Mouse (Mus musculus): ENCODE measurements at regions not wholly inside any gene's neighbourhood (a gene's known extent, or its start where the extent isn't known, plus 50 kb on each side); places are given as distances from the start of the nearest gene placed in this dataset.

GRCm38 (mm10) chr10:117458271-117459040 is 78.6 kb upstream of the Cpsf6 start:
- Histone ChIP-seq H3K36me3 (ENCODE audit: control insufficient read depth, insufficient read depth, low read length) (no peaks in the 10 kb centered on the region), H3K4me3 (ENCODE audit: low read depth, low read length) (no peak overlapping the region), H3K9me3 (ENCODE audit: control insufficient read depth, low read length) (no peaks in the 10 kb centered on the region), H3K4me2 (ENCODE audit: low read length) (no peak overlapping the region), H3K27me3 (replicated peaks; ENCODE audit: control insufficient read depth, insufficient read depth, low read length) (no peaks in the 10 kb centered on the region), H3K9ac (ENCODE audit: low read length) (no peak overlapping the region), H3K27ac (ENCODE audit: low read depth) (no peak overlapping the region), H3K4me1 (replicated peaks; ENCODE audit: control insufficient read depth, insufficient read depth, low read length) (peaks cover 12% of the 10 kb centered on the region; the same call in 1 of the 2 replicates)
- 73% methylated on average over 11 of the region's 11 CpGs for WGBS
- no peak for ATAC-seq (replicated peaks; ENCODE audit: low FRiP score, low TSS enrichment, low read depth)
- DNase-seq (ENCODE audit: low spot score): no peak

- no peaks in the 10 kb centered on the region for H3K9me3 ChIP-seq (ENCODE audit: control insufficient read depth, low read length)
- no peak for DNase-seq (ENCODE audit: low spot score)
- no peak overlapping the region for H3K4me2 ChIP-seq (ENCODE audit: low read length)
- peaks cover 12% of the 10 kb centered on the region; the same call in 1 of the 2 replicates for H3K4me1 ChIP-seq (replicated peaks; ENCODE audit: control insufficient read depth, insufficient read depth, low read length)
- no peak overlapping the region for H3K9ac ChIP-seq (ENCODE audit: low read length)
- no peak overlapping the region for H3K4me3 ChIP-seq (ENCODE audit: low read depth, low read length)
- WGBS: 67% methylated on average over 2 of the region's 2 CpGs
- H3K27me3 ChIP-seq (replicated peaks; ENCODE audit: control insufficient read depth, insufficient read depth, low read length): no peaks in the 10 kb centered on the region
- H3K27ac ChIP-seq (ENCODE audit: low read depth): no peak overlapping the region
- H3K36me3 ChIP-seq (ENCODE audit: control insufficient read depth, insufficient read depth, low read length): no peaks in the 10 kb centered on the region
- no peak for ATAC-seq (replicated peaks; ENCODE audit: low FRiP score, low TSS enrichment, low read depth)
Measured at GRCm38 (mm10) chr10:117457701-117457950, 77.8 kb upstream of the Cpsf6 start.

- 62% methylated on average over 18 of the region's 18 CpGs for WGBS
- Histone ChIP-seq H3K4me3 (ENCODE audit: low read depth, low read length) (no peak overlapping the region), H3K27ac (ENCODE audit: low read depth) (no peak overlapping the region), H3K9me3 (ENCODE audit: control insufficient read depth, low read length) (no peaks in the 10 kb centered on the region), H3K4me1 (replicated peaks; ENCODE audit: control insufficient read depth, insufficient read depth, low read length) (peaks cover 11% of the 10 kb centered on the region; the same call in 1 of the 2 replicates), H3K9ac (ENCODE audit: low read length) (no peak overlapping the region), H3K4me2 (ENCODE audit: low read length) (no peak overlapping the region), H3K36me3 (ENCODE audit: control insufficient read depth, insufficient read depth, low read length) (no peaks in the 10 kb centered on the region), H3K27me3 (replicated peaks; ENCODE audit: control insufficient read depth, insufficient read depth, low read length) (no peaks in the 10 kb centered on the region)
- ATAC-seq (replicated peaks; ENCODE audit: low FRiP score, low TSS enrichment, low read depth) (no peak), DNase-seq (ENCODE audit: low spot score) (no peak)
Measured at GRCm38 (mm10) chr10:117456904-117457700, 77.3 kb upstream of the Cpsf6 start.

- DNase-seq (ENCODE audit: low spot score): no peak
- peaks cover 4% of the 10 kb centered on the region; the same call in 1 of the 2 replicates for H3K4me1 ChIP-seq (replicated peaks; ENCODE audit: control insufficient read depth, insufficient read depth, low read length)
- no peaks in the 10 kb centered on the region for H3K27me3 ChIP-seq (replicated peaks; ENCODE audit: control insufficient read depth, insufficient read depth, low read length)
- no peaks in the 10 kb centered on the region for H3K36me3 ChIP-seq (ENCODE audit: control insufficient read depth, insufficient read depth, low read length)
- WGBS: 47% methylated on average over 8 of the region's 8 CpGs
- H3K9me3 ChIP-seq (ENCODE audit: control insufficient read depth, low read length): no peaks in the 10 kb centered on the region
- no peak for ATAC-seq (replicated peaks; ENCODE audit: low FRiP score, low TSS enrichment, low read depth)
- H3K27ac ChIP-seq (ENCODE audit: low read depth): peak overlapping the region; percentile 74
- no peak overlapping the region for H3K4me2 ChIP-seq (ENCODE audit: low read length)
- no peak overlapping the region for H3K4me3 ChIP-seq (ENCODE audit: low read depth, low read length)
- no peak overlapping the region for H3K9ac ChIP-seq (ENCODE audit: low read length)
Measured at GRCm38 (mm10) chr10:117456427-117456826, 76.6 kb upstream of the Cpsf6 start.

- no peaks in the 10 kb centered on the region for H3K36me3 ChIP-seq (ENCODE audit: control insufficient read depth, insufficient read depth, low read length)
- H3K4me1 ChIP-seq (replicated peaks; ENCODE audit: control insufficient read depth, insufficient read depth, low read length): 0 out of 2 replicates have a peak, but pooled peaks cover 3% of the 10 kb centered on the region
- 45% methylated on average over 9 of the region's 9 CpGs for WGBS
- peak; percentile 83 for DNase-seq (ENCODE audit: low spot score)
- peak; percentile 70 for ATAC-seq (replicated peaks; ENCODE audit: low FRiP score, low TSS enrichment, low read depth)
- no peak overlapping the region for H3K9ac ChIP-seq (ENCODE audit: low read length)
- H3K4me2 ChIP-seq (ENCODE audit: low read length): no peak overlapping the region
- H3K9me3 ChIP-seq (ENCODE audit: control insufficient read depth, low read length): no peaks in the 10 kb centered on the region
- no peak overlapping the region for H3K4me3 ChIP-seq (ENCODE audit: low read depth, low read length)
- H3K27me3 ChIP-seq (replicated peaks; ENCODE audit: control insufficient read depth, insufficient read depth, low read length): no peaks in the 10 kb centered on the region
- peak overlapping the region; percentile 74 for H3K27ac ChIP-seq (ENCODE audit: low read depth)
Measured at GRCm38 (mm10) chr10:117455595-117456302, 75.9 kb upstream of the Cpsf6 start.

- Histone ChIP-seq H3K4me1 (replicated peaks; ENCODE audit: control insufficient read depth, insufficient read depth, low read length) (0 out of 2 replicates have a peak, but pooled peaks cover 3% of the 10 kb centered on the region), H3K4me3 (ENCODE audit: low read depth, low read length) (no peak overlapping the region), H3K36me3 (ENCODE audit: control insufficient read depth, insufficient read depth, low read length) (no peaks in the 10 kb centered on the region), H3K9me3 (ENCODE audit: control insufficient read depth, low read length) (no peaks in the 10 kb centered on the region), H3K4me2 (ENCODE audit: low read length) (no peak overlapping the region), H3K9ac (ENCODE audit: low read length) (no peak overlapping the region), H3K27me3 (replicated peaks; ENCODE audit: control insufficient read depth, insufficient read depth, low read length) (no peaks in the 10 kb centered on the region), H3K27ac (ENCODE audit: low read depth) (no peak overlapping the region)
- peak; percentile 15; the same call in 1 of the 2 replicates for ATAC-seq (replicated peaks; ENCODE audit: low FRiP score, low TSS enrichment, low read depth)
- WGBS: 58% methylated on average over 12 of the region's 12 CpGs
- DNase-seq (ENCODE audit: low spot score): no peak
Measured at GRCm38 (mm10) chr10:117454711-117455591, 75.1 kb upstream of the Cpsf6 start.

GRCm38 (mm10) chr10:117454171-117454500 is 74.3 kb upstream of the Cpsf6 start:
- ATAC-seq (replicated peaks; ENCODE audit: low FRiP score, low TSS enrichment, low read depth) (no peak), DNase-seq (ENCODE audit: low spot score) (no peak)
- no peak overlapping the region for H3K27ac ChIP-seq (ENCODE audit: low read depth)
- H3K27me3 ChIP-seq (replicated peaks; ENCODE audit: control insufficient read depth, insufficient read depth, low read length): no peaks in the 10 kb centered on the region
- H3K9ac ChIP-seq (ENCODE audit: low read length): no peak overlapping the region
- H3K36me3 ChIP-seq (ENCODE audit: control insufficient read depth, insufficient read depth, low read length): no peaks in the 10 kb centered on the region
- H3K4me2 ChIP-seq (ENCODE audit: low read length): no peak overlapping the region
- H3K9me3 ChIP-seq (ENCODE audit: control insufficient read depth, low read length): no peaks in the 10 kb centered on the region
- H3K4me3 ChIP-seq (ENCODE audit: low read depth, low read length): no peak overlapping the region
- 91% methylated on average over 3 of the region's 3 CpGs for WGBS
- 0 out of 2 replicates have a peak, but pooled peaks cover 3% of the 10 kb centered on the region for H3K4me1 ChIP-seq (replicated peaks; ENCODE audit: control insufficient read depth, insufficient read depth, low read length)

Data from intestine, embryonic 14.5 days (tissue).